Mouse (Mus musculus): Measurements from ENCODE around the gene 6430571L13Rik.

DNA sequence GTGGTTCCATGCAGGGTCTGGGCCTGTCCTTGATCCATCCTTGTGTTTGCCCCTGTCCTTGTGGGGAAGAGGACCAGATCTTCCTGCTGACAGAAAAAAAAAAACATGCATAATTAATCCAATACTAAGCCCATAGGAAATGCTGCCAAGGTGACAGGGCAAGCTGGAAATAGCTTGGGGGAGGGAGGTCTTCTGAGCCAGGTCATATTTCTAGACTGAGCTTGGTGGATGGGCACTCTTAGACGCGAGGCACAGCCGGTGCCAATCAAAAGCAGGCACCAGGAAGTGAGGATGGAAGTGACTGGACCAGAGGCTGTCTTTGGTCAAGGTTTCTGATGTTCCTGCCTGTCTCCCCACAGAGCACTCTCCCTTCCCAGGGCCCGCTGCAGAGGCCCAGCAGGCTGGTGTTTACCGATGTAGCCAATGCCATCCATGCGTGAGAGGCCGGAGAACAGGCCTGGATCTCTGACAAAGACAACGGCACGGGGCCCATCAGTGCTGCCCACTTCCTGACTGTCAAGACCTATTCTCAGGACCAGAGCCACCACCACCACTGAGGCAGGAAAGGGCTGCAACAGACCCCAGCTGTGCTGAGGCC is 7.3 kb downstream of the 6430571L13Rik start:
- TF ChIP-seq CTCF (IDR thresholded peaks at IDR 0.05; ENCODE audit: borderline replicate concordance, control insufficient read depth, extremely low read depth, insufficient read depth, low read length, poor library complexity) (no peak), POLR2A (IDR thresholded peaks at IDR 0.05; ENCODE audit: control insufficient read depth, extremely low read depth, insufficient read depth, low read length, poor library complexity) (no peak)
